Mouse (Mus musculus): ENCODE data around the gene Cstf1. TPM values are rescaled to one million over a fixed set of nuclear protein-coding genes. Genes with fewer than 3 reads are reported as not detected.
A peak's percentile ranks its signal among the peaks of the same experiment; 100 is the strongest.

Gene Cstf1
- 10 to 100 TPM; 17.0 to 20.6 TPM for total RNA-seq (2021)
- long read RNA-seq, experiment 1, transcript Cstf1-201 (6 exons, 3,451 nt) = major isoform, 17 of 22 reads
- long read RNA-seq, experiment 1, partial matches to known transcripts = 2 of 22 reads
- long read RNA-seq, experiment 1, other reads (novel, unspliced or antisense) = 3 of 22 reads
- long read RNA-seq, experiment 2, transcript Cstf1-201 (6 exons, 3,451 nt) = major isoform, 35 of 44 reads
- long read RNA-seq, experiment 2, partial matches to known transcripts = 5 of 44 reads
- long read RNA-seq, experiment 2, other reads (novel, unspliced or antisense) = 4 of 44 reads

- TF ChIP-seq CTCF (IDR thresholded peaks at IDR 0.05) = no peak
- peak; percentile 97 for DNase-seq
- peak within 1 kb of the TSS; percentile 91 for H3K4me3 ChIP-seq
- peak within 1 kb of the TSS; percentile 98 for H3K27ac ChIP-seq
- intact Hi-C loops (cut with DNase I) = loop anchor here (2.0 to 10.0 kb wide), 3 partner anchors 24 to 644 kb away; partner anchors contain the start of gene Rtf2
Observed at GRCm38 (mm10) chr2:172370411-172371223, at the start of gene Cstf1, which contains the start of gene Aurka. TSS of gene Cstf1 (plus strand) at chr2:172370681. TSS of gene Aurka (minus strand) at chr2:172370535.

GRCm38 (mm10) chr2:172320878-172321277 is 49.6 kb upstream of the Cstf1 start:
- Histone ChIP-seq H3K4me3 (no peak overlapping the region), H3K27ac (no peak overlapping the region)
- TF ChIP-seq CTCF (IDR thresholded peaks at IDR 0.05) = no peak
- DNase-seq = peak; percentile 27
- intact Hi-C loops (cut with DNase I) = no loop called here

GRCm38 (mm10) chr2:172328248-172328647 is 42.2 kb upstream of the Cstf1 start:
- intact Hi-C loops (cut with DNase I) = no loop called here
- no peak for DNase-seq
- no peak overlapping the region for H3K4me3 ChIP-seq
- no peak overlapping the region for H3K27ac ChIP-seq
- TF ChIP-seq CTCF (IDR thresholded peaks at IDR 0.05) = no peak

- intact Hi-C loops (cut with DNase I) = loop anchor here (1.0 kb wide), 1 partner anchor 108 kb away; no protein-coding TSS in a partner anchor
- peak; percentile 43 for DNase-seq
- peak; percentile 71 for TF ChIP-seq CTCF (IDR thresholded peaks at IDR 0.05)
- no peak overlapping the region for H3K27ac ChIP-seq
- H3K4me3 ChIP-seq = no peak overlapping the region
Observed at GRCm38 (mm10) chr2:172329179-172329578, 41.3 kb upstream of the Cstf1 start.

GRCm38 (mm10) chr2:172338206-172338942 is 32.1 kb upstream of the Cstf1 start:
- H3K4me3 ChIP-seq = no peak overlapping the region
- DNase-seq = no peak
- no peak overlapping the region for H3K27ac ChIP-seq
- intact Hi-C loops (cut with DNase I) = no loop called here
- TF ChIP-seq CTCF (IDR thresholded peaks at IDR 0.05) = no peak

- intact Hi-C loops (cut with DNase I) = loop anchor here (10.0 kb wide), 1 partner anchor 654 kb away; no protein-coding TSS in a partner anchor
- Histone ChIP-seq H3K27ac (no peak overlapping the region), H3K4me3 (no peak overlapping the region)
- no peak for TF ChIP-seq CTCF (IDR thresholded peaks at IDR 0.05)
- DNase-seq = no peak
Observed at GRCm38 (mm10) chr2:172340936-172341335, 29.5 kb upstream of the Cstf1 start.

- TF ChIP-seq CTCF (IDR thresholded peaks at IDR 0.05) = no peak
- H3K4me3 ChIP-seq = no peak overlapping the region
- intact Hi-C loops (cut with DNase I) = loop anchor here (10.0 kb wide), 1 partner anchor 653 kb away; no protein-coding TSS in a partner anchor
- DNase-seq = no peak
- H3K27ac ChIP-seq = no peak overlapping the region
Observed at GRCm38 (mm10) chr2:172341606-172342005, 28.9 kb upstream of the Cstf1 start.

- H3K27ac ChIP-seq = no peak overlapping the region
- intact Hi-C loops (cut with DNase I) = loop anchor here (10.0 kb wide), 1 partner anchor 651 kb away; no protein-coding TSS in a partner anchor
- DNase-seq = no peak
- TF ChIP-seq CTCF (IDR thresholded peaks at IDR 0.05) = no peak
- no peak overlapping the region for H3K4me3 ChIP-seq
Observed at GRCm38 (mm10) chr2:172343751-172344150, 26.7 kb upstream of the Cstf1 start.

GRCm38 (mm10) chr2:172344669-172345068 is 25.8 kb upstream of the Cstf1 start:
- TF ChIP-seq CTCF (IDR thresholded peaks at IDR 0.05) = no peak
- intact Hi-C loops (cut with DNase I) = loop anchor here (5.0 to 10.0 kb wide), 2 partner anchors 98 to 650 kb away; partner anchors contain the start of gene Rtf2
- Histone ChIP-seq H3K4me3 (peak overlapping the region; percentile 91), H3K27ac (peak overlapping the region; percentile 68)
- no peak for DNase-seq

GRCm38 (mm10) chr2:172345258-172345738 is 25.2 kb upstream of the Cstf1 start, which contains the start of gene Fam210b:
TSS of gene Fam210b (plus strand) at chr2:172345565.
- peak; percentile 97 for DNase-seq
- no peak for TF ChIP-seq CTCF (IDR thresholded peaks at IDR 0.05)
- peak within 1 kb of the TSS; percentile 91 for H3K4me3 ChIP-seq
- peak within 1 kb of the TSS; percentile 93 for H3K27ac ChIP-seq
- intact Hi-C loops (cut with DNase I) = loop anchor here (5.0 to 10.0 kb wide), 2 partner anchors 97 to 650 kb away; partner anchors contain the start of gene Rtf2

- intact Hi-C loops (cut with DNase I) = loop anchor here (2.0 to 10.0 kb wide), 3 partner anchors 25 to 649 kb away; partner anchors contain the start of genes Aurka, Cstf1 and Rtf2
- peak overlapping the region; percentile 91 for H3K4me3 ChIP-seq
- DNase-seq = peak; percentile 75
- peak overlapping the region; percentile 93 for H3K27ac ChIP-seq
- TF ChIP-seq CTCF (IDR thresholded peaks at IDR 0.05) = no peak
Observed at GRCm38 (mm10) chr2:172346034-172346929, 24.2 kb upstream of the Cstf1 start.

Measured in gastrocnemius, adult 2 months (tissue).